Mouse (Mus musculus) forebrain, embryonic 10.5 days (tissue): Measurements from ENCODE around the gene Gm11938. TPM values are rescaled to one million over a fixed set of nuclear protein-coding genes. Genes with fewer than 3 reads are reported as not detected.
"Not testable (repeated sequence)": the region's sequence is repeated elsewhere in the genome, so short reads cannot be mapped to it uniquely, and the experiment has no call there.

Experiments
- DNase-seq: peaks from one replicate; pipeline ENCODE4 v3.0.0-alpha.2; 2017; ENCODE audit warnings: low spot score; ENCODE audit errors: extremely low spot score
- H3K27ac ChIP-seq: fragments of 300-500 bp; sonication (generic); 2 replicates; pipeline ENCODE4 v1.5.1; 2016; ENCODE audit warnings: mild to moderate bottlenecking
- H3K27me3 ChIP-seq: fragments of 300-500 bp; sonication (generic); 2 replicates; pipeline ENCODE4 v1.6.1; 2016; ENCODE audit warnings: mild to moderate bottlenecking; ENCODE audit not compliant: poor library complexity, severe bottlenecking
- H3K36me3 ChIP-seq: fragments of 300-500 bp; sonication (generic); replicated peaks from 2 replicates; pipeline ENCODE4 v1.6.1; 2016; ENCODE audit warnings: mild to moderate bottlenecking, moderate library complexity
- H3K4me1 ChIP-seq: fragments of 300-500 bp; sonication (generic); 2 replicates; pipeline ENCODE4 v1.6.1; 2016
- H3K4me3 ChIP-seq: fragments of 300-500 bp; sonication (generic); 2 replicates; pipeline ENCODE4 v1.5.1; 2016; ENCODE audit warnings: mild to moderate bottlenecking, moderate library complexity
- H3K9me3 ChIP-seq: fragments of 300-500 bp; sonication (generic); 2 replicates; pipeline ENCODE4 v1.6.1; 2016; ENCODE audit warnings: mild to moderate bottlenecking, moderate library complexity
- whole genome bisulfite sequencing: fragments of 180-500 bp; shearing (Covaris S2); methylation state at CpG from one replicate; pipeline ENCODE4 v1.1.7; 2016; 5-methylcytosine and 5-hydroxymethylcytosine counted together
- polyA plus RNA-seq: library from polyadenylated mRNA; unstranded; fragments of >200 nt; fragmentation: Nextera tagmentation; extraction: Ambion mirVana; gene quantifications from 2 replicates; pipeline ENCODE4 v1.2.1, GENCODE M21; 2016

Gene Gm11938
- polyA plus RNA-seq, 1 experiment from 2014 or later = not detected

DNA sequence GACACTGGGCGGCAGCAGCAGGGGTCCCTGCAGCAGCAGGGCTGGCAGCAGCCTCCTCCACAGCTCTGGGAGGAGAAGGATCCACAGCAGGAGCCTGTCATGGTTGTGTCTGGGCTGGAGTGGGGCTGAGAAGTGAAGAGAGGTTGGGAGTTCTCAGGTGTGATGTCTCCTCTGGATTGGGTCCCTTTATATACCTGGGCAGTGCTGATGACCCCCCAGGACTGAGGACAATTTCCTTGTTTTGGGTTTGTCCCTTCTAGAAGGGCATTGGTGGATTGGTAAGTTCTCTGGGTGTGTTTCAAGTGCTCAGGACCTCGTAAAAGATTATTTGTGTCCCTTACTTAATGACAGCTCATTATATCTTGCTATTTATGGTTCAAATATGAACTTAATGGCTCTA, 7.0 kb upstream of the Gm11938 start, which contains the start of gene Gm11937:
Gm11937 (minus strand) TSS at position 101 of the 400 bp plus-strand sequence.
- WGBS = 94% methylated on average over 1 of the region's 2 CpGs

DNA sequence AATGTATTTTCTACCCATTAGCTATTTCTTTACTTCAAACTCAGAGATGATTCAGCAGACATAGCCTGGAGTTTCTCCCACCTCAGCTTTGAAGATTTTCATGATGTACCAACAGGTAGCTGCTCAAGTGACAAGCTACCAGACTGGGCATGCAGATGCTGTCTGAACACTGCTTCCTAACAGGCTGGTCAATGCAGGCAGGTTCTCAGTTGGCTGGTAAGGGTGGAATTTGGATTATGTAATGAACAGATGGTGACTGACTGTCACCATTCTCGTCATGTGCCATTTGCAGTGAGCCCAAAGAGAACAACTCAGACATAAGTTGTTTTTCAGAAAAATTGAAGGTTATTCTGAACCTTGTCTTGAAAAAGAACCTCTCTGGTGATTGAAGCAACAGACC, 6.0 kb upstream of the Gm11938 start:
- Histone ChIP-seq H3K4me1 (no peaks in the 10 kb centered on the region), H3K27ac (no peak overlapping the region), H3K27me3 (no peaks in the 10 kb centered on the region), H3K9me3 (no peaks in the 10 kb centered on the region), H3K36me3 (no peaks in the 10 kb centered on the region), H3K4me3 (no peak overlapping the region)
- 70% methylated on average over 1 of the region's 1 CpGs for WGBS
- DNase-seq = no peak

More for the DNA sequence above, 7.0 kb upstream of the Gm11938 start, which contains the start of gene Gm11937:
- H3K4me3 ChIP-seq, DNase-seq, H3K27me3 ChIP-seq, H3K4me1 ChIP-seq, H3K9me3 ChIP-seq, H3K27ac ChIP-seq, H3K36me3 ChIP-seq: not testable (repeated sequence)

- not testable (repeated sequence) for H3K27me3 ChIP-seq, H3K4me1 ChIP-seq, H3K4me3 ChIP-seq, H3K36me3 ChIP-seq, H3K9me3 ChIP-seq, DNase-seq, H3K27ac ChIP-seq
- WGBS = 90% methylated on average over 6 of the region's 6 CpGs
Measured at GRCm38 (mm10) chr11:99597742-99598141, 5.4 kb downstream of the Gm11938 start, which contains the start of gene Krtap9-3. Gene Krtap9-3, minus strand, starts transcription at chr11:99598105.

- 89% methylated on average over 6 of the region's 6 CpGs for WGBS
- H3K9me3 ChIP-seq = no peaks in the 10 kb centered on the region
- no peak for DNase-seq
- H3K27me3 ChIP-seq = no peaks in the 10 kb centered on the region
- H3K27ac ChIP-seq = no peak within 1 kb of the TSS
- no peaks in the 10 kb centered on the region for H3K36me3 ChIP-seq
- no peaks in the 10 kb centered on the region for H3K4me1 ChIP-seq
- H3K4me3 ChIP-seq = no peak within 1 kb of the TSS
Measured at GRCm38 (mm10) chr11:99590981-99591380, 12.1 kb downstream of the Gm11938 start, which contains the start of gene Krtap1-3. Gene Krtap1-3, minus strand, starts transcription at chr11:99591339.

- H3K27ac ChIP-seq = no peak overlapping the region
- no peak for DNase-seq
- no peaks in the 10 kb centered on the region for H3K9me3 ChIP-seq
- no peaks in the 10 kb centered on the region; the same call in 1 of the 2 replicates for H3K27me3 ChIP-seq
- H3K4me1 ChIP-seq = no peaks in the 10 kb centered on the region
- no peak overlapping the region for H3K4me3 ChIP-seq
- no peaks in the 10 kb centered on the region for H3K36me3 ChIP-seq
- WGBS = 93% methylated on average over 7 of the region's 7 CpGs
Measured at GRCm38 (mm10) chr11:99585096-99585495, 18.0 kb downstream of the Gm11938 start.

GRCm38 (mm10) chr11:99583245-99583704, 19.8 kb downstream of the Gm11938 start, which contains the start of gene Krtap1-4:
Gene Krtap1-4, minus strand, starts transcription at chr11:99583654.
- no peaks in the 10 kb centered on the region for H3K36me3 ChIP-seq
- no peak within 1 kb of the TSS for H3K27ac ChIP-seq
- no peak for DNase-seq
- no peaks in the 10 kb centered on the region for H3K9me3 ChIP-seq
- 97% methylated on average over 5 of the region's 5 CpGs for WGBS
- no peaks in the 10 kb centered on the region for H3K4me1 ChIP-seq
- H3K4me3 ChIP-seq = no peak within 1 kb of the TSS
- H3K27me3 ChIP-seq = no peaks in the 10 kb centered on the region; the same call in 1 of the 2 replicates

GRCm38 (mm10) chr11:99581564-99581963, 21.5 kb downstream of the Gm11938 start:
- Histone ChIP-seq H3K27ac (no peak overlapping the region), H3K4me1 (no peaks in the 10 kb centered on the region), H3K36me3 (no peaks in the 10 kb centered on the region), H3K9me3 (no peaks in the 10 kb centered on the region), H3K4me3 (no peak overlapping the region), H3K27me3 (no peaks in the 10 kb centered on the region; the same call in 1 of the 2 replicates)
- WGBS = 93% methylated on average over 6 of the region's 6 CpGs
- DNase-seq = no peak

- WGBS = 95% methylated on average over 5 of the region's 5 CpGs
- Histone ChIP-seq H3K4me3 (no peak overlapping the region), H3K9me3 (no peaks in the 10 kb centered on the region), H3K36me3 (no peaks in the 10 kb centered on the region), H3K27me3 (no peaks in the 10 kb centered on the region; the same call in 1 of the 2 replicates), H3K27ac (no peak overlapping the region), H3K4me1 (no peaks in the 10 kb centered on the region)
- no peak for DNase-seq
Measured at GRCm38 (mm10) chr11:99581051-99581450, 22.1 kb downstream of the Gm11938 start.

DNA sequence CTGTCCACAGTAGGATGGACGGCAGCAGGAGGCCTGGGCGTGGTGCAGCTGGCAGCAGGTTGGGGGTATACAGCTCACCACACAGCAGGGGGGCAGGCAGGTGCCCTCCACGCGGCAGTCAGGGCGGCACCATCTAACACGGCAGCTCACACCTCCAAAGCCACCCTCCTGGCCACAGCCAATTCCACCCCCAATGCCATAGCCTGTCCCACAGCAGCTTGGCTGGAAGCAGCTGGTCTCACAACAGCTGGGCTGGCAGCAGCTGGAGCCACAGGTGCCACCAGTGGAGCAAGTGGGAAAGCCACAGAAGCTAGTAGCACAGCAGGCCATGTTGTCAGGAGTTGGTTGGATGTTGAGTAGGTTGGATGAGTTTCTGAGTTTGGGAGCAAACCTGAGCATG, 22.5 kb downstream of the Gm11938 start, which contains the start of gene Krtap1-5:
Krtap1-5 (minus strand) TSS at position 381 of the 400 bp plus-strand sequence.
- no peaks in the 10 kb centered on the region for H3K4me1 ChIP-seq
- no peaks in the 10 kb centered on the region for H3K9me3 ChIP-seq
- H3K36me3 ChIP-seq = no peaks in the 10 kb centered on the region
- 92% methylated on average over 6 of the region's 6 CpGs for whole genome bisulfite sequencing
- no peaks in the 10 kb centered on the region; the same call in 1 of the 2 replicates for H3K27me3 ChIP-seq
- H3K27ac ChIP-seq = no peak within 1 kb of the TSS
- no peak within 1 kb of the TSS for H3K4me3 ChIP-seq
- no peak for DNase-seq

DNA sequence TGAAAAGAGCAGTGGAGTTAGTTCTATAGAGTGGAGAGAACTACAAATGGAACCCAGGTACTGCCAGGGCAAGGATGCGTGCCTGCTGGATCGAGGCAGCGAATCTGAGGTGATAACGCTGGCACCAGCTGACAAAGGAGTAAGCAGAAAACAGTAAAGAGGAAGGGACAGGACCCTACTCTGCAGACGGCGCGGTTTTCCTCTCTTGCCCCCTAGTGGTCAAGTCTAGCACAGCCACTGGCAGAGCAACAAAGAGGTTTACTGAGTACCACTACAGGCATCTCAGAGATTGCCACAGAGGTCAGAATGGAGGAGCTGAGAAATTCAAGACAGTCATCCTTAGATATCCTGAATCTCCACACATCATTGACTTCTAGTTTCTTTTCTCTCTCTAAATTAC, 29.0 kb downstream of the Gm11938 start:
- H3K9me3 ChIP-seq = no peaks in the 10 kb centered on the region
- H3K27ac ChIP-seq = peak overlapping the region; percentile 62; the same call in 1 of the 2 replicates
- no peaks in the 10 kb centered on the region for H3K36me3 ChIP-seq
- DNase-seq = peak; percentile 79
- peaks cover 3% of the 10 kb centered on the region for H3K4me1 ChIP-seq
- peak overlapping the region; percentile 33 for H3K4me3 ChIP-seq
- 5% methylated on average over 7 of the region's 7 CpGs for WGBS
- H3K27me3 ChIP-seq = no peaks in the 10 kb centered on the region

DNA sequence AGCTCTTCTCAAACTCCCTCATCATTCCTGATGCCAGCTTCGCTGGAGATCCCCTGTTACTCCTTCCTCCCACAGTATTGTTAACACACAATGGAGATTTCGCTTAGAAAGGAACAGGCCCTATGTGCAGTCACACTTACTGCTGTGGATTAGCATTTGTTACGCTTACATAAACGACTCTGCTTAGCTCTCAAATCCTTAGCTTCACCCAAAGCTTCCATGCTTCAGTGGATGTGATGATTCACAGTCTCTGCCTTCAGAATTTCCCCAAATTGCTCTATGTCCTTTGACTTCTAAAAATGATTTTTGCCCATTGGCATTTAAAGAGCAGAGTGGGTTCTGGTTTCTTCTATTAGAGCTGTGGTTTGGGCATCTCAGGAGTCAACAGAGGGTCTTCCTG, 29.9 kb downstream of the Gm11938 start:
- DNase-seq = no peak
- Histone ChIP-seq H3K4me3 (no peak overlapping the region), H3K9me3 (no peaks in the 10 kb centered on the region), H3K4me1 (peaks cover 3% of the 10 kb centered on the region), H3K36me3 (no peaks in the 10 kb centered on the region), H3K27ac (no peak overlapping the region), H3K27me3 (no peaks in the 10 kb centered on the region)
- WGBS = 34% methylated on average over 4 of the region's 4 CpGs

DNA sequence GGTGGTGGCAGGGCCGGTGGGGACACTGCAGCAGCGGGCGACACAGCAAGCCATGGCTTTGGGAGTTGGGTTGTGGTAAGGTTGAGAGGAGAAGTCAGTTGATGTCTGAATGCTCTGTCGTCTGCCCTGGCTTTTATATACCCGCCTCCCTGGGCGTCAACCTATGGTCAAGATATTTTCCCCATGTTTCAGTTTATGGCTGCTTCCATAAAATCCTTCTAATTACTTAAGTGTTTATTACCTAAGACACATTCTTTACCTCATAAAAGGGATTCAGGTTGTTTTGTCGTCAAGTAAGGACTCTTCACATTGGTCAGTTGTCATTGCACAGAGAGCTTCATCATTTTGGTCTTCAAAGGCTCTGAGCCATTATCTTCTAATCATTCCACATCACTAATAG, 36.6 kb downstream of the Gm11938 start, which contains the start of gene Krtap3-1:
Krtap3-1 (minus strand) TSS at position 101 of the 400 bp plus-strand sequence.
- DNase-seq = no peak
- H3K27me3 ChIP-seq = no peaks in the 10 kb centered on the region
- H3K36me3 ChIP-seq = no peaks in the 10 kb centered on the region
- H3K27ac ChIP-seq = no peak within 1 kb of the TSS
- WGBS = 95% methylated on average over 7 of the region's 7 CpGs
- H3K4me1 ChIP-seq = no peaks in the 10 kb centered on the region
- no peaks in the 10 kb centered on the region for H3K9me3 ChIP-seq
- no peak within 1 kb of the TSS for H3K4me3 ChIP-seq

GRCm38 (mm10) chr11:99562580-99562979, 40.5 kb downstream of the Gm11938 start:
- WGBS = 91% methylated on average over 6 of the region's 6 CpGs
- no peak overlapping the region for H3K27ac ChIP-seq
- H3K4me1 ChIP-seq = no peaks in the 10 kb centered on the region
- no peak overlapping the region for H3K4me3 ChIP-seq
- no peak for DNase-seq
- H3K36me3 ChIP-seq = no peaks in the 10 kb centered on the region
- no peaks in the 10 kb centered on the region for H3K9me3 ChIP-seq
- H3K27me3 ChIP-seq = no peaks in the 10 kb centered on the region
